Mouse (Mus musculus): ENCODE measurements at regions not wholly inside any gene's neighbourhood (a gene's known extent, or its start where the extent isn't known, plus 50 kb on each side); places are given as distances from the start of the nearest gene placed in this dataset.

DNA sequence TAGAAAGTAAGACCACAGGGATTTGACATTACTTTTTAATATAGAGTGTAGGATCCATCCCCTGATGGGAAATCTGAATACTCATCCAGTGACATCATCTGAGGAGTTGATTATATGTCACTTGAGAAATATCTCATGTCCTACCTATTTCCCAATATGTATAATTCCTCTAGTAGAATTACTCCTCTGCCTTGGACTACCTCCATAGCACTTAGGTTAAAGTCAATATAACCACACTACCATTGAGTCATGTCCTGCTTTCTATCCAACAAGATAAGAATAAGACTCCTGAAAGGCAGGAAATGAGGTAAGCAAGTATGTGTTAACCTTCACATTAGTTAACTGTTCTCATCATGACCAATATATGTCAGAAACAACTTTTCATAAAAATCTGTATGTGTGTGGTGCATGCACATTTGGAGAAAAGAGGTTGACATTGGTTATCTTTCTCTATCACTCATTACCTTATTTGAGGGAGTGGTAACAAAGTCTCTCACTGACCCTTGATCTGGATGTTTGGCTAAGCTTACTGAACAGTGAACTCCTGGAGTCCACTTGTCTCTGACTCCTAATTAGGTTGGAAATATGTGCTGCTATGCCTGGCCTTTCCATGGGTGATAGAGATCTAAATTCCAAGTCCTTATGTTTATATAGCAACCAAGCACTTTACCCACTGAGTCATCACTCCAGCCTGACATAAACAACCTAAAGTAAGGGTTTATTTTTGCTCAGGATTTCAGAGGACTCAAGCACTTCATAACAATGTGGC lies 292.0 kb upstream of the Pitrm1 start:
- DNase-seq (ENCODE audit: low spot score in 2 of 2): no peak

GRCm38 (mm10) chr13:6258456-6258855 lies 289.5 kb upstream of the Pitrm1 start:
- DNase-seq (ENCODE audit: low spot score in 2 of 2): no peak

- DNase-seq (ENCODE audit: low spot score in 2 of 2): no peak
Observed at GRCm38 (mm10) chr13:6260321-6260865, 287.6 kb upstream of the Pitrm1 start.

- DNase-seq (ENCODE audit: low spot score in 2 of 2): no peak
Observed at GRCm38 (mm10) chr13:6261458-6261857, 286.5 kb upstream of the Pitrm1 start.

DNA sequence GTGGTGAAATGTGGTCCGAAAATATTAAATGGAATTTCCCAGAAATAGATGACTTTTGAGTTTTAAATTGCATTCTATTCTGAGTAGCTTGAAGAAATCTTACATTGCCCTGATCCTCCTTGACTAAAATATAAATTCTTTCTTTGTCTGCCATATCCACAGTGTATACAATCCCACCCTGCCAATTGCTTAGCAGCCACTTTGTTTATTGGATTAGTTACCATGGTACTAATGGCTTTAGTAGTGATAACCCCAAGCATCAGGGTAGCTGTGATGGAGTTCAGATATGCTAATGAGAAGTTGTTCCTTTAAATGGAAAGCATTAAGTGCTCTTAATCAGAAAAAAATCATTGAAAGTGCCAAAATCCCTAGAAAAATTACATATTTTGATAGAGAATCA lies 277.4 kb upstream of the Pitrm1 start:
- DNase-seq (ENCODE audit: low spot score in 2 of 2): no peak

DNA sequence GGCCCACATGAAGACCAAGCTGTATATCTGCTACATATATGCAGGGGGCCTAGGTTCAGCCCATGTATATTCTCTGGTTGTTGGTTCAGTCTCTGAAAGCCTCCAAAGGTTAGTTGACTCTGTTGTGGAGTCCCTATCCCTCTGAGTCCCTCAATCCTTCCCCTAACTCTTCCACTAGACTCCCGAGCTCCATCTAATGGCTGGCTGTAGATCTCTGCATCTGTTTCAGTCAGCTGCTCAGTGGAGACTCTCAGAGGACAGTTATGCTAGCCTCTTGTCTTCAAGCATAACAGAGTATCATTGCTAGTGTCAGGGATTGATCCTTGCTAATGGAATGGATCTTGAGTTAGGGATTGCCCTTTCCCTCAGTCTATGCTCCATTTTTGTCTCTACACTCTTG lies 275.0 kb upstream of the Pitrm1 start:
- no peak for DNase-seq (ENCODE audit: low spot score in 2 of 2)

GRCm38 (mm10) chr13:6280073-6280472 lies 267.9 kb upstream of the Pitrm1 start:
- DNase-seq (ENCODE audit: low spot score in 2 of 2): no peak

GRCm38 (mm10) chr13:6288109-6288508 lies 259.8 kb upstream of the Pitrm1 start:
- no peak for DNase-seq (ENCODE audit: low spot score in 2 of 2)

DNA sequence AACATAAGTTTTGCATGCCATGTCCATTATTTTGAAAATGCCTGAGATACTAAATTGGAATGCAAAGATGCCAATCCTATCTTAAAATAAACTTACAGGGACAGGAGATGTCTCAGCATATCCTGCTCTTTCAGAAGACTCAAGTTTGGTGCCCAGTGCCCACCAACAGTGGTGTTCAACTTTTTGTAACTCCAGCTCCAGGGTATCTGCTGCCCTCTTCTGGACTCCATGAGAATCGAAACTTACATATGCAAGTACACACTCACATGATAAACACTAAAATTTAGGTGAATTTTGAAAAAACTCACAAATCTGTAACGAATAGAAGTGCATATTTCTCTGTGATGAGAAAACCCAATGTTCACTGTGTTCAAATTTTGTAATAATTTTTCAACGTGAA lies 255.9 kb upstream of the Pitrm1 start:
- DNase-seq (ENCODE audit: low spot score in 2 of 2): no peak

DNA sequence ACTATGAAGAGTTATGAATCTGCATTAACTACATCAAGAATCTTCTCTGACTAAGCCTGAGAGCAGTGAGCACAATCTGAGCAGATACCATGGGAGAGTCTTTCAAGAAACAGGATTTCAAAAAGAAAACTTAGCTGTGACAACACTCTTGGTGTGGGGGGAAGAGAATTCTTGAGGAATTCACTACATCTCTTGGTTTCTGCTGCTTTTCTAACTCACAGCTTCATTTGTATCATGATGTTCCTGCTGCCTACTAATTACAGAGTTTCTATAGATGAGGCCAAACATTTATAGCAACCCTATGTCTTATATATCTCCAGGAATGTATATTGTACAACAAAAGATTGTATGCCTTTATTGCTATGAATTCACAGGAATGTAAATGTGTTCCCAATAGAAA lies 242.2 kb upstream of the Pitrm1 start:
- no peak for DNase-seq (ENCODE audit: low spot score in 2 of 2)

DNA sequence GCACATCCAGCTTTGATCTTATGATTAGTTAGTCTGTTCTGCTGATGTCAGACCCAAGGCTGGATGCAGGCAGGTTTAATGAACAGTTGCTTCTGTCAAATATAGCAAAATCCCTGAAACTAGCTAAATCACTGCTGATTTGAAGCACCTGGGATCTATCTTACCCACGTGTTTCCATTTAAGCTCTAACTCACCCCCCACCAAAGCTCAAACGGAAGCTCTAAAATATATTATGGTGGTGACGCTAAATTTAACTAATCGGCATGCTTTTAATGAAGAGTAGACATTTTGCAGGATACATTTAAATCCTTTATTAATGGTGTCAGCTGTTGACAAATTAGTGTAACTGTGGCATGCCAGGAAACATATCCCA lies 241.3 kb upstream of the Pitrm1 start:
- no peak for DNase-seq (ENCODE audit: low spot score in 2 of 2)

DNA sequence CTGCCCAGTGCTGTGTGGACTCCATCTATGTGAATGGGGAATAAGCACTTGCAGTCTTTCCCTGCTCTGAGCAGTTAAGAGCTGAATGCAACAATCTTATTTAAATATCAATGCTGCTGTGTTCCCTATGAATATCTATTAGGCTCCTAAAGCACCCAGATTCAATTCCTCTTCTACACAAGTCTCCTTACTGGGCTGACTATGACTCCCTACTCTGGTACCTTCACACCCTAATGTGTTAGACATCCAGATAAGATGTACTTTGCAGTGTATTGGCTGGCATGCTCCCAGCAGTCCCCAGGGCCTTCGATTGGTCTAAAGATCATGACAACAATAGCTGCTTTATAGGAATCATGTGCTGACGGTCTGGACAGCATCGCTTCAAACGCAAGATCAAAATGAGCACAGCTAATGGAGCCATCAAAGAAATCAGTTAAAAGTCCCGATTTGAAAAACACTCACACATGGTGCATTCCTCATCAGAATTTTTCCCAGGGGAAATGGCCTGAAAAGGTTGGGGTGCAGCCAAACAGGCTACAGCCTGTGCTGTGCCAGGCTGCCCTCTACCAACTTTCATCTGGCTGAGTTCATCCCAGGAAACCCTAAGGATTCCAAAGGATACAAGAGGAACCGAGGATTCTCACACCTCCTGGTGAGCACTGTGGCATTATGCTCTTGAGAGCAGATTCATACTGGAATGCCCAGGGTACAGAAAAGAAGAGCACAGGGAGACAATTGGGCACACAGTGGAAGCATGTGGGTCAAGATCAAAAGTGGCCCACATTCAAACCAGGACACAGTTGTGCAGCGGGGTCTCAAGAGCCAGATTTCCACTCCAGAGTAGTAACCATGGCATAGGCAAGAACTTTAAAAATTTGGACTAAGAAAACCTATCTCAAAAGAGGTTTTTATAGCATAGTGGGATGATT lies 240.7 kb upstream of the Pitrm1 start:
- no peak for DNase-seq (ENCODE audit: low spot score in 2 of 2)

DNA sequence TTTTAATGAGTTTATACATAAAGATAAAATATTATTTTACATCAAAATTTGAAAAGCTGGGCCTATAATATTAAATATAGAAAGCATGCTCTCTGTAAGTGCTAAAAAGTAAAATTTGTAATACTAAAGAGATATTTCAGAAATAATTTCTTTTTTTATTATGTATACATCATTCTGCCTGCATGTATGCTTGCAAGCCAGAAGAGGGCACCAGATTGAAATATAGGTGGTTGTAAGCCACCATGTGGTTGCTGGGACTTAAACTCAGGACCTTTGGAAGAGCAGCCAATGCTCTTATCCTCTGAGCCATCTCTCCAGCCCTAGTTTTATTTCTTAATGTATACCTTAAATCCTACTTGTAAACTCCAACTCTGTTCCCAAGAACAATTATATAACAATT lies 231.7 kb upstream of the Pitrm1 start:
- no peak for DNase-seq (ENCODE audit: low spot score in 2 of 2)

DNA sequence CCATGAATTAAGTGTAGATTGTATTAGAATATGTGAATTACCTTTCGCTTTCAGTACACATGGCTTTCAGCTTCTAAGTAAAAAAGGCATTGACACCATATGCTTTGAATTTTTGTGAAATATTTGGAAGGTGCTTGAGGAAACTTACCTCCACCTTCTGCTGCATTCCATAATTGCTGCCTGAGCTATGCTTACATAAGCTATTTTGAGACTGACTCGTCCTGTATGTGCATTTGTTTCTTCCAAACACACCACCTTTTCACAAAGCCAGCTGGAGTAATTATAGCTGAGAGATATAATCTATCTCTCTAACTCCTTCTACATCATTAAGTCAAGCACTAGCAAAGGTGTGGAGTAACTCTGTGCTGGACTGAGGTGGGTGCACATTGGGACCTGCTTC lies 224.0 kb upstream of the Pitrm1 start:
- DNase-seq (ENCODE audit: low spot score in 2 of 2): no peak

- no peak for DNase-seq (ENCODE audit: low spot score in 2 of 2)
Observed at GRCm38 (mm10) chr13:6330320-6330950, 217.5 kb upstream of the Pitrm1 start.

DNA sequence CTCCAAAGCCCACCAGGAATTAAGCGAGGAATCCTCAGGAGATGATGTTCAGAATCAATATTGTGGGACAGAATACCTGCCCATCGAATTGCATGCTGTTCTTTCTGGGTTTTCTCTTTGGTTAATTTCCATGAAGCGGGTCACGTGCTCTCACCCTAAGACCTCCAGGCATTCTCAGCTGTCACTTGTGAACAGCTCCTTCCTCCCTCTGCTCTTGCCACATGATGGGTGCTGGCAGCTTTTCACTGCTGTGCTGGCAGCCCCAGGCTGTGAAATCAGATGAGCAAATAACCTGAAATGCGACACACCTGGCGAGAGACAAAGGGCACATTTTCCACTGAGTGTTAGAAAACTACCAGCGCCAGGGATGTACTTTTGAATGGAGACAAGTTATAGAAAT lies 207.8 kb upstream of the Pitrm1 start:
- no peak for DNase-seq (ENCODE audit: low spot score in 2 of 2)

GRCm38 (mm10) chr13:6341102-6341737 lies 206.7 kb upstream of the Pitrm1 start:
- no peak for DNase-seq (ENCODE audit: low spot score in 2 of 2)

DNA sequence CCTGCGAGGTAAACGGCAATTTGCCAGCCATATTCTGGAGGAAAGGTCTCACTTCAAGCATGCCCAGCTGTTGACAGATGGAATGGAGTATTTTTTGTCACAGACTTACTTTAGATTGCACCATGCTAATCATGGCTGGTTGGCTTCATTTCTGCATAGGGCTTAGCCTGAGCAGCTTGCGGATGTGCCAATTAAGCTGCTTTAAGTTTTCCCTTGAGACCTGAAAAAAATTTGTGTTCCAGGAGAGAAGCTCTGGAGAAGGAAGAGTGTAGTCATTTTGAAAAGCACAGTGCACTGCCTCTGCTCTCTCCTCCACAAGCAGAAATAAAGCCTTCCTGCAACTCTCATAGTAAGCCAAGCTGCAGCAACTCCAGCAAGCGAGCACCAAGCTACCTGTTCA lies 182.8 kb upstream of the Pitrm1 start:
- DNase-seq (ENCODE audit: low spot score in 2 of 2): no peak

GRCm38 (mm10) chr13:6367661-6368060 lies 180.3 kb upstream of the Pitrm1 start:
- DNase-seq (ENCODE audit: low spot score in 2 of 2): no peak

DNA sequence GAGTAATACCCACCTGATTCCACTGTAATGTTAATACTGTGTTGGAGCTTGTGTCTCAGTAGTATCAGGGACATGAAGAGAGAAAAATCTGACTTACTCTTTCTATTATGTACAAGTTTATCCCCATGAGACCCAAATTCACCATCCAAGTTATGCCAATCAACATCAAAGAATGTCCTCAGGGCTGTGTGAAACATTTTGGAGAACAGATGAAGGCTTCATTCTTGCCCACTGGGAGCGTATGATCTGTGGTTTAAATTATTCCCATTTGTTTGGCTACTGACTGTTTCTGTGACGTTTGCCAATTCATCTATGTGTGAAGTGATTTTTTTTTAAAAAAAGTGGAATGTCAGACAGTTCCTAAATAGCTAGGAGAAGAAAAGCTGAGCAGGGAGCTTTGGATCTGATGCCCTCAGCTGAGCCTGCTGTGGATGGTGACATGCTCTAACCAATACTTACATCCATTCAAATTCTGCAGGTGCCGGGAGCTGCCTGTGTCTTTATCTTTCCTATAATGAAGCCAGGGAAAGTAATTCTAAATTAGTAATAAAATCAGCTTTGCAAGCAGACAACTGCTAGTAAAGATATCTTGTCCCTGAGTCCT lies 173.3 kb upstream of the Pitrm1 start:
- no peak for DNase-seq (ENCODE audit: low spot score in 2 of 2)

DNA sequence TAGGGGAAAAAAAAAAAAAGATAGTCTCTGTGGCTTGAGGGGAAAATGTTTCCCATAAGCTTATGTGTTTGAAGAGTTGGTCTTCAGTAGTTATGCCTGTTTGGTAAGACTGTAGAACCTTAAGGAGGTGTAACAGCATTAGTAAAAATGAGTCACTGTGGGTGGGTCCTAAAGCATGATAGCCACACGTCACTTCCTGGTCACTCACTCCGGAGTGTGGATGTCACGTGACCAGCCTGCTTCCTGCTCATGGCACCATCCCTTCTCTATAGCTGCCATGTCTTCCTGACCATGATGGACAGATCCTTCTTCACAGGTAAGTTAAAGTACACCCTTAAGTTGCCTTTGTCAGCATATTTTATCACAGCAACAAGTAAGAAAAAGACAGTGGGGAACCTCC lies 170.0 kb upstream of the Pitrm1 start:
- DNase-seq (ENCODE audit: low spot score in 2 of 2): no peak
